Mouse (Mus musculus) heart, postnatal 36 days (tissue): ENCODE data around the gene Crispld2. TPM values are rescaled to one million over a fixed set of nuclear protein-coding genes. Genes with fewer than 3 reads are reported as not detected.
A peak's percentile ranks its signal among the peaks of the same experiment; 100 is the strongest.

Experiments
- DNase-seq, 2 experiments: peaks; one replicate each; pipeline ENCODE4 v3.0.0; 2021 to 2022
- intact Hi-C: fragments of 180-260 bp; cut with DNase I; formaldehyde crosslinking; loops from one replicate; pipeline ENCODE4 v1.15.1; 2025
- total RNA-seq, 2 experiments: library from RNA; stranded (reverse); gene quantifications; 2 replicates each; pipeline ENCODE4 v1.2.3; 2021

Crispld2 gene
- total RNA-seq, 2 experiments from 2014 or later: 22.5 to 29.5 TPM

GRCm38 (mm10) chr8:120057078-120057477, 64.8 kb downstream of the Crispld2 start:
- intact Hi-C loops: no loop called here
- peak in 1 of 2 experiments; percentile 42 for DNase-seq

- DNase-seq: no peak
- intact Hi-C loops: no loop called here
Observed at GRCm38 (mm10) chr8:120062742-120063141, 70.5 kb downstream of the Crispld2 start.

- intact Hi-C loops: no loop called here
- no peak for DNase-seq
Observed at GRCm38 (mm10) chr8:120063326-120063725, 71.1 kb downstream of the Crispld2 start.

- DNase-seq: no peak
- intact Hi-C loops: no loop called here
Observed at GRCm38 (mm10) chr8:120065611-120066010, 73.4 kb downstream of the Crispld2 start.

- intact Hi-C loops: no loop called here
- no peak for DNase-seq
Observed at GRCm38 (mm10) chr8:120066226-120066625, 74.0 kb downstream of the Crispld2 start.

GRCm38 (mm10) chr8:120067936-120068668, 75.9 kb downstream of the Crispld2 start:
- peak; percentile 65 to 68 for DNase-seq
- intact Hi-C loops: no loop called here

GRCm38 (mm10) chr8:120071684-120072083, 79.4 kb downstream of the Crispld2 start:
- intact Hi-C loops: loop anchor here (2.0 to 5.0 kb wide), 3 partner anchors 79 to 289 kb away; partner anchors contain the start of gene Crispld2
- peak; percentile 88 to 92 for DNase-seq

- intact Hi-C loops: loop anchor here (5.0 kb wide), 1 partner anchor 290 kb away; no protein-coding TSS in a partner anchor
Observed at GRCm38 (mm10) chr8:120072259-120072658, 80.0 kb downstream of the Crispld2 start.

GRCm38 (mm10) chr8:120072827-120073226, 80.6 kb downstream of the Crispld2 start:
- DNase-seq: peak; percentile 40 to 44
- intact Hi-C loops: loop anchor here (5.0 kb wide), 1 partner anchor 291 kb away; no protein-coding TSS in a partner anchor

More at GRCm38 (mm10) chr8:120072259-120072658, 80.0 kb downstream of the Crispld2 start:
- DNase-seq: peak in 1 of 2 experiments; percentile 26

GRCm38 (mm10) chr8:120074516-120074915, 82.3 kb downstream of the Crispld2 start:
- intact Hi-C loops: loop anchor here (5.0 kb wide), 1 partner anchor 292 kb away; no protein-coding TSS in a partner anchor

GRCm38 (mm10) chr8:120075347-120075746, 83.1 kb downstream of the Crispld2 start:
- intact Hi-C loops: no loop called here
- DNase-seq: no peak

More at GRCm38 (mm10) chr8:120074516-120074915, 82.3 kb downstream of the Crispld2 start:
- no peak for DNase-seq

GRCm38 (mm10) chr8:120078080-120078479, 85.8 kb downstream of the Crispld2 start:
- intact Hi-C loops: loop anchor here (1.0 kb wide), 1 partner anchor 134 kb away; no protein-coding TSS in a partner anchor
- peak; percentile 78 to 89 for DNase-seq

- no peak for DNase-seq
- intact Hi-C loops: no loop called here
Observed at GRCm38 (mm10) chr8:120079361-120079760, 87.1 kb downstream of the Crispld2 start.

GRCm38 (mm10) chr8:120083261-120083660, 91.0 kb downstream of the Crispld2 start:
- intact Hi-C loops: no loop called here
- no peak for DNase-seq

- intact Hi-C loops: no loop called here
- no peak for DNase-seq
Observed at GRCm38 (mm10) chr8:120084783-120085182, 92.5 kb downstream of the Crispld2 start.

- intact Hi-C loops: no loop called here
- DNase-seq: no peak
Observed at GRCm38 (mm10) chr8:120089511-120089910, 97.3 kb downstream of the Crispld2 start.

- no peak for DNase-seq
- intact Hi-C loops: no loop called here
Observed at GRCm38 (mm10) chr8:120091032-120091431, 98.8 kb downstream of the Crispld2 start.

GRCm38 (mm10) chr8:120093103-120093502, 100.9 kb downstream of the Crispld2 start:
- intact Hi-C loops: no loop called here
- DNase-seq: no peak

- DNase-seq: no peak
- intact Hi-C loops: no loop called here
Observed at GRCm38 (mm10) chr8:120094801-120095200, 102.6 kb downstream of the Crispld2 start.

- intact Hi-C loops: no loop called here
- DNase-seq: no peak
Observed at GRCm38 (mm10) chr8:120096486-120096885, 104.2 kb downstream of the Crispld2 start.

GRCm38 (mm10) chr8:120100388-120101067, 108.3 kb downstream of the Crispld2 start:
- intact Hi-C loops: no loop called here
- DNase-seq: no peak
